Mouse (Mus musculus) heart, embryonic 11.5 days (tissue): ENCODE measurements around the gene Rasl11b. TPM values are rescaled to one million over a fixed set of nuclear protein-coding genes. Genes with fewer than 3 reads are reported as not detected.

ENCODE experiments used
- ATAC-seq: fragments of 200-750 bp; cut with Nextera tagmentation; replicated peaks from 2 replicates; pipeline ENCODE4 v1.8.0; 2017; ENCODE audit warnings: moderate library complexity; ENCODE audit not compliant: insufficient number of reproducible peaks, low FRiP score, low TSS enrichment
- H3K27ac ChIP-seq: fragments of 300-500 bp; sonication (generic); 2 replicates; pipeline ENCODE4 v1.5.1; 2014; ENCODE audit warnings: mild to moderate bottlenecking, low read depth, low read length
- H3K27me3 ChIP-seq: fragments of 300-500 bp; sonication (generic); 2 replicates; pipeline ENCODE4 v1.6.1; 2014; ENCODE audit warnings: mild to moderate bottlenecking, low read length, mixed read lengths; ENCODE audit not compliant: control insufficient read depth, insufficient read depth
- H3K36me3 ChIP-seq: fragments of 300-500 bp; sonication (generic); 2 replicates; pipeline ENCODE4 v1.6.1; 2014; ENCODE audit warnings: mild to moderate bottlenecking, low read length, moderate library complexity, mixed read lengths; ENCODE audit not compliant: control insufficient read depth, insufficient read depth
- H3K4me1 ChIP-seq: fragments of 300-500 bp; sonication (generic); 2 replicates; pipeline ENCODE4 v1.6.1; 2014; ENCODE audit warnings: low read length; ENCODE audit not compliant: control insufficient read depth, insufficient read depth
- H3K4me2 ChIP-seq: fragments of 300-500 bp; sonication (generic); 2 replicates; pipeline ENCODE4 v1.6.1; 2014; ENCODE audit warnings: mild to moderate bottlenecking, moderate library complexity
- H3K4me3 ChIP-seq: fragments of 300-500 bp; sonication (generic); 2 replicates; pipeline ENCODE4 v1.5.1; 2014; ENCODE audit warnings: low read depth, low read length
- H3K9ac ChIP-seq: fragments of 300-500 bp; sonication (generic); 2 replicates; pipeline ENCODE4 v1.6.1; 2014; ENCODE audit warnings: mild to moderate bottlenecking, low read depth, low read length, moderate library complexity
- H3K9me3 ChIP-seq: fragments of 300-500 bp; sonication (generic); replicated peaks from 2 replicates; pipeline ENCODE4 v1.6.1; 2016; ENCODE audit warnings: low read length; ENCODE audit not compliant: control insufficient read depth
- WGBS: fragments of 180-500 bp; shearing (Covaris S2); extraction: QIAGEN DNeasy Blood & Tissue Kit; methylation state at CpG from one replicate; pipeline ENCODE4 v1.1.7; 2014; ENCODE audit not compliant: insufficient replicate concordance; 5-methylcytosine and 5-hydroxymethylcytosine counted together
- polyA plus RNA-seq: library from polyadenylated mRNA; unstranded; fragments of >200 nt; fragmentation: Nextera tagmentation; extraction: Ambion mirVana; gene quantifications from 2 replicates; pipeline ENCODE4 v1.2.1, GENCODE M21; 2014

Gene Rasl11b
- polyA plus RNA-seq, 1 experiment from 2014 or later: 75.9 TPM

- 45% methylated on average over 9 of the region's 9 CpGs for WGBS
- no peak overlapping the region for H3K4me3 ChIP-seq
- no peaks in the 10 kb centered on the region for H3K9me3 ChIP-seq
- H3K27me3 ChIP-seq: no peaks in the 10 kb centered on the region
- H3K27ac ChIP-seq: 0 out of 2 replicates have a peak overlapping the region, but pooled peaks have one; percentile 8
- H3K36me3 ChIP-seq: no peaks in the 10 kb centered on the region; the same call in 1 of the 2 replicates
- ATAC-seq: no peak
- H3K4me1 ChIP-seq: peaks cover 21% of the 10 kb centered on the region
- no peak overlapping the region for H3K9ac ChIP-seq
- H3K4me2 ChIP-seq: no peak overlapping the region
Observed at GRCm38 (mm10) chr5:74190161-74190491, 5.0 kb upstream of the Rasl11b start.

GRCm38 (mm10) chr5:74190911-74191310 is 4.2 kb upstream of the Rasl11b start:
- H3K36me3 ChIP-seq: no peaks in the 10 kb centered on the region; the same call in 1 of the 2 replicates
- 75% methylated on average over 5 of the region's 5 CpGs for WGBS
- no peak overlapping the region for H3K4me2 ChIP-seq
- H3K27ac ChIP-seq: no peak overlapping the region
- no peak overlapping the region for H3K9ac ChIP-seq
- H3K4me3 ChIP-seq: no peak overlapping the region
- H3K4me1 ChIP-seq: peaks cover 21% of the 10 kb centered on the region
- H3K9me3 ChIP-seq: no peaks in the 10 kb centered on the region
- no peak for ATAC-seq
- no peaks in the 10 kb centered on the region for H3K27me3 ChIP-seq

- H3K4me1 ChIP-seq: peaks cover 35% of the 10 kb centered on the region
- no peak overlapping the region for H3K9ac ChIP-seq
- no peak for ATAC-seq
- H3K9me3 ChIP-seq: no peaks in the 10 kb centered on the region
- H3K4me2 ChIP-seq: no peak overlapping the region
- no peaks in the 10 kb centered on the region for H3K27me3 ChIP-seq
- H3K36me3 ChIP-seq: peaks cover 2% of the 10 kb centered on the region; the same call in 1 of the 2 replicates
- no peak overlapping the region for H3K27ac ChIP-seq
- no peak overlapping the region for H3K4me3 ChIP-seq
- 54% methylated on average over 2 of the region's 2 CpGs for WGBS
Observed at GRCm38 (mm10) chr5:74193008-74193407, 2.1 kb upstream of the Rasl11b start.

GRCm38 (mm10) chr5:74193626-74194025 is 1.5 kb upstream of the Rasl11b start:
- WGBS: 58% methylated on average over 7 of the region's 7 CpGs
- no peaks in the 10 kb centered on the region for H3K27me3 ChIP-seq
- H3K36me3 ChIP-seq: peaks cover 7% of the 10 kb centered on the region
- ATAC-seq: no peak
- H3K9ac ChIP-seq: no peak overlapping the region
- H3K4me1 ChIP-seq: peaks cover 41% of the 10 kb centered on the region
- no peaks in the 10 kb centered on the region for H3K9me3 ChIP-seq
- no peak overlapping the region for H3K4me3 ChIP-seq
- no peak overlapping the region for H3K27ac ChIP-seq
- peak overlapping the region; percentile 94; the same call in 1 of the 2 replicates for H3K4me2 ChIP-seq

- peak; percentile 62 for ATAC-seq
- peak overlapping the region; percentile 99 for H3K9ac ChIP-seq
- peak overlapping the region; percentile 70 for H3K27ac ChIP-seq
- H3K4me1 ChIP-seq: peaks cover 43% of the 10 kb centered on the region
- H3K27me3 ChIP-seq: no peaks in the 10 kb centered on the region
- H3K4me2 ChIP-seq: peak overlapping the region; percentile 94
- no peaks in the 10 kb centered on the region for H3K9me3 ChIP-seq
- H3K36me3 ChIP-seq: peaks cover 11% of the 10 kb centered on the region
- H3K4me3 ChIP-seq: peak overlapping the region; percentile 83
- WGBS: 25% methylated on average over 16 of the region's 16 CpGs
Observed at GRCm38 (mm10) chr5:74194027-74194840, 852 bp upstream of the Rasl11b start.

- 0% methylated on average over 27 of the region's 27 CpGs for WGBS
- Histone ChIP-seq H3K4me2 (peak overlapping the region; percentile 94), H3K9me3 (no peaks in the 10 kb centered on the region), H3K4me3 (peak overlapping the region; percentile 83), H3K27ac (peak overlapping the region; percentile 80), H3K36me3 (peaks cover 13% of the 10 kb centered on the region), H3K4me1 (peaks cover 48% of the 10 kb centered on the region), H3K9ac (peak overlapping the region; percentile 99), H3K27me3 (no peaks in the 10 kb centered on the region)
- no peak for ATAC-seq
Observed at GRCm38 (mm10) chr5:74195614-74196306, 674 bp downstream of the Rasl11b start.

GRCm38 (mm10) chr5:74196307-74196618 is 1.2 kb downstream of the Rasl11b start:
- no peaks in the 10 kb centered on the region for H3K27me3 ChIP-seq
- H3K9me3 ChIP-seq: no peaks in the 10 kb centered on the region
- peak overlapping the region; percentile 83 for H3K4me3 ChIP-seq
- peaks cover 13% of the 10 kb centered on the region for H3K36me3 ChIP-seq
- peak overlapping the region; percentile 99 for H3K9ac ChIP-seq
- peak overlapping the region; percentile 80; the same call in 1 of the 2 replicates for H3K27ac ChIP-seq
- 0% methylated on average over 4 of the region's 4 CpGs for WGBS
- H3K4me1 ChIP-seq: peaks cover 50% of the 10 kb centered on the region
- ATAC-seq: no peak
- peak overlapping the region; percentile 94 for H3K4me2 ChIP-seq

GRCm38 (mm10) chr5:74197541-74198330 is 2.6 kb downstream of the Rasl11b start:
- peak overlapping the region; percentile 99 for H3K9ac ChIP-seq
- ATAC-seq: no peak
- peaks cover 58% of the 10 kb centered on the region for H3K4me1 ChIP-seq
- H3K27me3 ChIP-seq: no peaks in the 10 kb centered on the region
- H3K4me3 ChIP-seq: peak overlapping the region; percentile 83
- peak overlapping the region; percentile 94 for H3K4me2 ChIP-seq
- no peaks in the 10 kb centered on the region for H3K9me3 ChIP-seq
- H3K27ac ChIP-seq: peak overlapping the region; percentile 63
- peaks cover 13% of the 10 kb centered on the region for H3K36me3 ChIP-seq
- WGBS: 76% methylated on average over 22 of the region's 22 CpGs
